Mouse (Mus musculus) thymus, adult 2 months (tissue): Measurements from ENCODE around the gene March11.

Experiments used
- CTCF ChIP-seq: fragments of 200-500 bp; IDR thresholded peaks from 2 replicates; pipeline ENCODE4 v1.5.1; 2012; ENCODE audit warnings: mild to moderate bottlenecking, control low read depth, low read length, moderate library complexity, borderline replicate concordance; ENCODE audit not compliant: control insufficient read depth, poor library complexity, insufficient read depth; ENCODE audit errors: extremely low read depth
- POLR2A ChIP-seq: fragments of 200-500 bp; IDR thresholded peaks from 2 replicates; pipeline ENCODE4 v1.6.1; 2012; ENCODE audit warnings: mild to moderate bottlenecking, low read length, control low read depth, moderate library complexity; ENCODE audit not compliant: control insufficient read depth, poor library complexity, insufficient read depth; ENCODE audit errors: extremely low read depth

- TF ChIP-seq CTCF (no peak), POLR2A (no peak)
Measured at GRCm38 (mm10) chr15:26292811-26293210, 16.0 kb upstream of the March11 start.
